ENCODE assay signal across 14 mouse cellular contexts in genomic region chr3:105872579-105872978, GRCm38 (mm10). TPM values are rescaled to one million over a fixed set of nuclear protein-coding genes. Genes with fewer than 3 reads are reported as not detected.
DNase-seq lines count a peak whose midpoint lies in the region; ATAC-seq and TF ChIP-seq lines count a peak whose summit lies in the region.
"Had no signal": no experiment of that assay in that cellular context is flagged by ENCODE, and none has a peak within 500 bp of the region (broad histone marks: within the 10 kb centered on the region; RNA-seq: fewer than 3 reads in every experiment).

No protein-coding gene starts in this region.

- DNase-seq in forebrain, embryonic 10.5 days (ENCODE audit: extremely low spot score, low spot score): no peak
- DNase-seq in hindbrain, postnatal 0 days (ENCODE audit: low spot score): peak; percentile 40
- DNase-seq in hindbrain, embryonic 11.5 days (ENCODE audit: low spot score): no peak
- DNase-seq in midbrain, postnatal 0 days (ENCODE audit: low spot score): peak; percentile 18
- DNase-seq in right cerebral cortex, postnatal 25 days: no peak
- DNase-seq: gastrocnemius, postnatal 25 days had no signal

- H3K4me1 ChIP-seq in forebrain, embryonic 16.5 days (replicated peaks; ENCODE audit: control insufficient read depth, insufficient read depth, low read length): peaks cover 9% of the 10 kb centered on the region
- H3K4me1 ChIP-seq in forebrain, embryonic 10.5 days: peaks cover 6% of the 10 kb centered on the region
- H3K4me1 ChIP-seq in hindbrain, postnatal 0 days (ENCODE audit: insufficient read depth, low read length): no peaks in the 10 kb centered on the region
- H3K4me1 ChIP-seq in hindbrain, embryonic 11.5 days (replicated peaks; ENCODE audit: control insufficient read depth, insufficient read depth, low read length): no peaks in the 10 kb centered on the region
- no peaks in the 10 kb centered on the region for H3K4me1 ChIP-seq in midbrain, postnatal 0 days (ENCODE audit: insufficient read depth, low read length)
- no peaks in the 10 kb centered on the region for H3K4me1 ChIP-seq in midbrain, embryonic 15.5 days
- peaks cover 6% of the 10 kb centered on the region; the same call in 1 of the 2 replicates for H3K4me1 ChIP-seq in stomach, embryonic 15.5 days

- H3K27me3 ChIP-seq in forebrain, embryonic 16.5 days (replicated peaks; ENCODE audit: control insufficient read depth, insufficient read depth, low read length): no peaks in the 10 kb centered on the region
- no peaks in the 10 kb centered on the region for H3K27me3 ChIP-seq in forebrain, embryonic 10.5 days (ENCODE audit: poor library complexity, severe bottlenecking)
- H3K27me3 ChIP-seq in hindbrain, postnatal 0 days (ENCODE audit: insufficient read depth, low read length): no peaks in the 10 kb centered on the region
- no peaks in the 10 kb centered on the region for H3K27me3 ChIP-seq in hindbrain, embryonic 11.5 days (ENCODE audit: control insufficient read depth, insufficient read depth, low read length)
- H3K27me3 ChIP-seq in midbrain, postnatal 0 days (ENCODE audit: insufficient read depth, low read length): no peaks in the 10 kb centered on the region
- H3K27me3 ChIP-seq in midbrain, embryonic 15.5 days (replicated peaks): no peaks in the 10 kb centered on the region
- no peaks in the 10 kb centered on the region for H3K27me3 ChIP-seq in stomach, embryonic 15.5 days (replicated peaks)
- H3K27me3 ChIP-seq: Patski had no signal

- H3K27ac ChIP-seq in forebrain, embryonic 16.5 days (ENCODE audit: low read length): peak overlapping the region; percentile 33; the same call in 1 of the 2 replicates
- no peak overlapping the region for H3K27ac ChIP-seq in forebrain, embryonic 10.5 days
- H3K27ac ChIP-seq in hindbrain, postnatal 0 days: no peak overlapping the region
- H3K27ac ChIP-seq in hindbrain, embryonic 11.5 days (ENCODE audit: low read depth, low read length): no peak overlapping the region
- H3K27ac ChIP-seq in midbrain, postnatal 0 days (ENCODE audit: low read depth, low read length): no peak overlapping the region
- no peak overlapping the region for H3K27ac ChIP-seq in midbrain, embryonic 15.5 days
- peak overlapping the region; percentile 63 for H3K27ac ChIP-seq in stomach, embryonic 15.5 days
- H3K27ac ChIP-seq: liver, embryonic 15.5 days had no signal

- TF ChIP-seq CTCF in hindbrain, postnatal 0 days (IDR thresholded peaks at IDR 0.05; ENCODE audit: low read depth): peak; percentile 28
- TF ChIP-seq CTCF in midbrain, postnatal 0 days (IDR thresholded peaks at IDR 0.05): peak; percentile 19; the same call in 1 of the 2 replicates

- 67% methylated on average over 3 of the region's 3 CpGs for WGBS in forebrain, embryonic 16.5 days
- 77% methylated on average over 3 of the region's 3 CpGs for WGBS in forebrain, embryonic 10.5 days
- 48% methylated on average over 3 of the region's 3 CpGs for WGBS in hindbrain, postnatal 0 days
- 64% methylated on average over 3 of the region's 3 CpGs for WGBS in hindbrain, embryonic 11.5 days
- WGBS in midbrain, postnatal 0 days: 52% methylated on average over 3 of the region's 3 CpGs
- 55% methylated on average over 3 of the region's 3 CpGs for WGBS in midbrain, embryonic 15.5 days
- WGBS in stomach, embryonic 15.5 days: 36% methylated on average over 3 of the region's 3 CpGs

- H3K9ac ChIP-seq in forebrain, embryonic 16.5 days (replicated peaks; ENCODE audit: low read depth, low read length): no peak overlapping the region
- no peak overlapping the region for H3K9ac ChIP-seq in hindbrain, postnatal 0 days (replicated peaks; ENCODE audit: low read length)
- H3K9ac ChIP-seq in hindbrain, embryonic 11.5 days (ENCODE audit: low read depth, low read length): no peak overlapping the region
- no peak overlapping the region for H3K9ac ChIP-seq in midbrain, postnatal 0 days (replicated peaks; ENCODE audit: low read length, poor library complexity, severe bottlenecking)
- no peak overlapping the region for H3K9ac ChIP-seq in midbrain, embryonic 15.5 days
- no peak overlapping the region for H3K9ac ChIP-seq in stomach, embryonic 15.5 days
- H3K9ac ChIP-seq: liver, embryonic 15.5 days had no signal

- no peak overlapping the region for H3K4me2 ChIP-seq in forebrain, embryonic 16.5 days (ENCODE audit: low read length)
- no peak overlapping the region for H3K4me2 ChIP-seq in hindbrain, postnatal 0 days (ENCODE audit: low read depth, low read length)
- H3K4me2 ChIP-seq in hindbrain, embryonic 11.5 days (replicated peaks; ENCODE audit: low read depth, low read length): no peak overlapping the region
- H3K4me2 ChIP-seq in midbrain, postnatal 0 days (ENCODE audit: low read depth, low read length, poor library complexity, severe bottlenecking): no peak overlapping the region
- H3K4me2 ChIP-seq in midbrain, embryonic 15.5 days: no peak overlapping the region
- no peak overlapping the region for H3K4me2 ChIP-seq in stomach, embryonic 15.5 days
- H3K4me2 ChIP-seq: liver, embryonic 15.5 days had no signal

- no peak for ATAC-seq in forebrain, embryonic 16.5 days
- no peak for ATAC-seq in hindbrain, postnatal 0 days
- no peak for ATAC-seq in hindbrain, embryonic 11.5 days (ENCODE audit: low FRiP score)
- no peak for ATAC-seq in midbrain, postnatal 0 days (ENCODE audit: low FRiP score)
- no peak for ATAC-seq in midbrain, embryonic 15.5 days (replicated peaks)
- no peak for ATAC-seq in stomach, embryonic 15.5 days (ENCODE audit: insufficient read depth, low FRiP score, low read depth)
- ATAC-seq: Patski had no signal

- no peaks in the 10 kb centered on the region for H3K9me3 ChIP-seq in forebrain, embryonic 16.5 days (ENCODE audit: control insufficient read depth, low read length)
- no peaks in the 10 kb centered on the region for H3K9me3 ChIP-seq in forebrain, embryonic 10.5 days
- H3K9me3 ChIP-seq in hindbrain, postnatal 0 days (ENCODE audit: low read length): no peaks in the 10 kb centered on the region
- no peaks in the 10 kb centered on the region for H3K9me3 ChIP-seq in hindbrain, embryonic 11.5 days (ENCODE audit: control insufficient read depth, low read length)
- H3K9me3 ChIP-seq in midbrain, postnatal 0 days (ENCODE audit: low read length): no peaks in the 10 kb centered on the region
- no peaks in the 10 kb centered on the region for H3K9me3 ChIP-seq in midbrain, embryonic 15.5 days
- H3K9me3 ChIP-seq in stomach, embryonic 15.5 days: no peaks in the 10 kb centered on the region
- H3K9me3 ChIP-seq: liver, embryonic 15.5 days had no signal

- no peaks in the 10 kb centered on the region for H3K36me3 ChIP-seq in forebrain, embryonic 16.5 days (ENCODE audit: control insufficient read depth, insufficient read depth)
- no peaks in the 10 kb centered on the region for H3K36me3 ChIP-seq in forebrain, embryonic 10.5 days (replicated peaks)
- H3K36me3 ChIP-seq in hindbrain, postnatal 0 days (ENCODE audit: insufficient read depth, low read length): no peaks in the 10 kb centered on the region
- no peaks in the 10 kb centered on the region for H3K36me3 ChIP-seq in hindbrain, embryonic 11.5 days (ENCODE audit: control insufficient read depth, insufficient read depth, low read length)
- no peaks in the 10 kb centered on the region for H3K36me3 ChIP-seq in midbrain, postnatal 0 days (ENCODE audit: insufficient read depth, low read length)
- H3K36me3 ChIP-seq in midbrain, embryonic 15.5 days (replicated peaks): no peaks in the 10 kb centered on the region
- H3K36me3 ChIP-seq in stomach, embryonic 15.5 days: no peaks in the 10 kb centered on the region
- H3K36me3 ChIP-seq: liver, embryonic 15.5 days had no signal

- no peak overlapping the region for H3K4me3 ChIP-seq in forebrain, embryonic 16.5 days (replicated peaks; ENCODE audit: low read length)
- H3K4me3 ChIP-seq in forebrain, embryonic 10.5 days: no peak overlapping the region
- no peak overlapping the region for H3K4me3 ChIP-seq in hindbrain, postnatal 0 days (ENCODE audit: low read length)
- H3K4me3 ChIP-seq in hindbrain, embryonic 11.5 days (ENCODE audit: low read depth, low read length): no peak overlapping the region
- H3K4me3 ChIP-seq in midbrain, postnatal 0 days (ENCODE audit: low read depth, low read length): no peak overlapping the region
- H3K4me3 ChIP-seq in midbrain, embryonic 15.5 days: no peak overlapping the region
- no peak overlapping the region for H3K4me3 ChIP-seq in stomach, embryonic 15.5 days (replicated peaks)
- H3K4me3 ChIP-seq: erythroblast, embryonic 14.5 days; liver, embryonic 15.5 days had no signal

RNA-seq across cellular contexts. Expression of gene Tmigd3, which starts 1.9 kb away (rescaled TPM):
- 0.58 TPM in 1 of 2 replicates, not detected in the other for polyA plus RNA-seq in forebrain, embryonic 16.5 days (2015; fragmentation: Nextera tagmentation; extraction: Ambion mirVana)
- polyA plus RNA-seq in forebrain, embryonic 10.5 days (2016; fragmentation: Nextera tagmentation; extraction: Ambion mirVana): not detected in 2 replicates
- not detected in 2 replicates for total RNA-seq in hindbrain, postnatal 0 days (2014; rRNA removed)
- polyA plus RNA-seq in hindbrain, postnatal 0 days (2015; fragmentation: Nextera tagmentation; extraction: Ambion mirVana): not detected in 2 replicates
- not detected in 2 replicates for polyA plus RNA-seq in hindbrain, embryonic 11.5 days (2014; fragmentation: Nextera tagmentation; extraction: Ambion mirVana)
- total RNA-seq in midbrain, postnatal 0 days (2014; rRNA removed): not detected in 2 replicates
- polyA plus RNA-seq in midbrain, postnatal 0 days (2015; fragmentation: Nextera tagmentation; extraction: Ambion mirVana): not detected in 2 replicates
- 0.18 TPM in 1 of 2 replicates, not detected in the other for polyA plus RNA-seq in midbrain, embryonic 15.5 days (2015; fragmentation: Nextera tagmentation; extraction: Ambion mirVana)
- polyA plus RNA-seq in stomach, embryonic 15.5 days (2015; fragmentation: Nextera tagmentation; extraction: Ambion mirVana): 0.45 and 0.46 TPM in 2 replicates
- total RNA-seq: common myeloid progenitor, adult 5-6 weeks; gastrocnemius, postnatal 25 days had no signal
- polyA plus RNA-seq: C2C12; erythroblast, embryonic 14.5 days; Patski had no signal

RNA-seq across cellular contexts. Expression of gene Adora3, which starts 1.9 kb away (rescaled TPM):
- 0.11 TPM in 1 of 2 replicates, not detected in the other for polyA plus RNA-seq in forebrain, embryonic 16.5 days (2015; fragmentation: Nextera tagmentation; extraction: Ambion mirVana)
- polyA plus RNA-seq in forebrain, embryonic 10.5 days (2016; fragmentation: Nextera tagmentation; extraction: Ambion mirVana): 0.16 and 0.41 TPM in 2 replicates
- total RNA-seq in hindbrain, postnatal 0 days (2014; rRNA removed): 0.16 and 0.93 TPM in 2 replicates
- polyA plus RNA-seq in hindbrain, postnatal 0 days (2015; fragmentation: Nextera tagmentation; extraction: Ambion mirVana): 0.18 and 0.32 TPM in 2 replicates
- 0.10 and 0.23 TPM in 2 replicates for polyA plus RNA-seq in hindbrain, embryonic 11.5 days (2014; fragmentation: Nextera tagmentation; extraction: Ambion mirVana)
- total RNA-seq in midbrain, postnatal 0 days (2014; rRNA removed): 0.66 and 0.77 TPM in 2 replicates
- polyA plus RNA-seq in midbrain, postnatal 0 days (2015; fragmentation: Nextera tagmentation; extraction: Ambion mirVana): 0.20 and 0.30 TPM in 2 replicates
- polyA plus RNA-seq in midbrain, embryonic 15.5 days (2015; fragmentation: Nextera tagmentation; extraction: Ambion mirVana): 0.14 and 0.17 TPM in 2 replicates
- 0.71 and 0.82 TPM in 2 replicates for polyA plus RNA-seq in stomach, embryonic 15.5 days (2015; fragmentation: Nextera tagmentation; extraction: Ambion mirVana)
- polyA plus RNA-seq: C2C12; erythroblast, embryonic 14.5 days; Patski had no signal

RNA-seq across cellular contexts. Expression of gene I830077J02Rik, which starts 59.9 kb away (rescaled TPM):
- polyA plus RNA-seq in forebrain, embryonic 16.5 days (2015; fragmentation: Nextera tagmentation; extraction: Ambion mirVana): 0.34 TPM in 1 of 2 replicates, not detected in the other
- polyA plus RNA-seq in forebrain, embryonic 10.5 days (2016; fragmentation: Nextera tagmentation; extraction: Ambion mirVana): 0.30 and 0.86 TPM in 2 replicates
- total RNA-seq in hindbrain, postnatal 0 days (2014; rRNA removed): 0.14 and 0.21 TPM in 2 replicates
- polyA plus RNA-seq in hindbrain, postnatal 0 days (2015; fragmentation: Nextera tagmentation; extraction: Ambion mirVana): 0.39 and 0.41 TPM in 2 replicates
- polyA plus RNA-seq in hindbrain, embryonic 11.5 days (2014; fragmentation: Nextera tagmentation; extraction: Ambion mirVana): 0.42 and 0.97 TPM in 2 replicates
- total RNA-seq in midbrain, postnatal 0 days (2014; rRNA removed): 0.33 and 1.0 TPM in 2 replicates
- 0.25 and 0.40 TPM in 2 replicates for polyA plus RNA-seq in midbrain, postnatal 0 days (2015; fragmentation: Nextera tagmentation; extraction: Ambion mirVana)
- polyA plus RNA-seq in midbrain, embryonic 15.5 days (2015; fragmentation: Nextera tagmentation; extraction: Ambion mirVana): 0.34 and 0.38 TPM in 2 replicates
- polyA plus RNA-seq in stomach, embryonic 15.5 days (2015; fragmentation: Nextera tagmentation; extraction: Ambion mirVana): 1.4 and 2.1 TPM in 2 replicates

Comparison
In these comparisons a context has a peak if more than half of its experiments do, and no peak if none do; other contexts are left out.
1. H3K27ac ChIP-seq: peak in forebrain, embryonic 16.5 days (single experiment) and stomach, embryonic 15.5 days (single experiment); none in forebrain, embryonic 10.5 days (single experiment), hindbrain, postnatal 0 days (single experiment), hindbrain, embryonic 11.5 days (single experiment), midbrain, postnatal 0 days (single experiment) and midbrain, embryonic 15.5 days (single experiment).
2. DNase-seq: peak in hindbrain, postnatal 0 days (single experiment) and midbrain, postnatal 0 days (single experiment); none in forebrain, embryonic 10.5 days (single experiment), hindbrain, embryonic 11.5 days (single experiment) and right cerebral cortex, postnatal 25 days (single experiment).